Mouse (Mus musculus) midbrain, embryonic 14.5 days (tissue): Measurements from ENCODE around the gene Nek10. TPM values are rescaled to one million over a fixed set of nuclear protein-coding genes. Genes with fewer than 3 reads are reported as not detected.
"Not testable (repeated sequence)": the region's sequence is repeated elsewhere in the genome, so short reads cannot be mapped to it uniquely, and the experiment has no call there.

ENCODE experiments used
- ATAC-seq: fragments of 200-750 bp; cut with Nextera tagmentation; 2 replicates; pipeline ENCODE4 v1.8.0; 2017; ENCODE audit warnings: moderate number of reproducible peaks, moderate library complexity; ENCODE audit not compliant: low FRiP score, low TSS enrichment
- DNase-seq: peaks from one replicate; pipeline ENCODE4 v3.0.0-alpha.2; 2015
- H3K27ac ChIP-seq: fragments of 300-500 bp; sonication (generic); replicated peaks from 2 replicates; pipeline ENCODE4 v1.5.1; 2014; ENCODE audit warnings: mild to moderate bottlenecking, low read depth, low read length, moderate library complexity
- H3K27me3 ChIP-seq: fragments of 300-500 bp; sonication (generic); 2 replicates; pipeline ENCODE4 v1.6.1; 2014; ENCODE audit warnings: low read length, control low read depth, mixed read lengths; ENCODE audit not compliant: control insufficient read depth, insufficient read depth
- H3K36me3 ChIP-seq: fragments of 300-500 bp; sonication (generic); 2 replicates; pipeline ENCODE4 v1.6.1; 2014; ENCODE audit warnings: low read length, control low read depth; ENCODE audit not compliant: control insufficient read depth, insufficient read depth
- H3K4me1 ChIP-seq: fragments of 300-500 bp; sonication (generic); 2 replicates; pipeline ENCODE4 v1.6.1; 2014; ENCODE audit warnings: mild to moderate bottlenecking, antibody characterized with exemption, low read length, control low read depth; ENCODE audit not compliant: control insufficient read depth, insufficient read depth
- H3K4me2 ChIP-seq: fragments of 300-500 bp; sonication (generic); 2 replicates; pipeline ENCODE4 v1.6.1; 2014; ENCODE audit warnings: mild to moderate bottlenecking, low read length, moderate library complexity
- H3K4me3 ChIP-seq: fragments of 300-500 bp; sonication (generic); replicated peaks from 2 replicates; pipeline ENCODE4 v1.5.1; 2014; ENCODE audit warnings: low read depth, low read length
- H3K9ac ChIP-seq: fragments of 300-500 bp; sonication (generic); replicated peaks from 2 replicates; pipeline ENCODE4 v1.6.1; 2014; ENCODE audit warnings: mild to moderate bottlenecking, low read length, moderate library complexity
- H3K9me3 ChIP-seq: fragments of 300-500 bp; sonication (generic); 2 replicates; pipeline ENCODE4 v1.6.1; 2016; ENCODE audit warnings: low read length, control low read depth, mixed read lengths; ENCODE audit not compliant: control insufficient read depth
- WGBS: fragments of 180-500 bp; shearing (Covaris S2); extraction: QIAGEN DNeasy Blood & Tissue Kit; methylation state at CpG from one replicate; pipeline ENCODE4 v1.1.7; 2014; 5-methylcytosine and 5-hydroxymethylcytosine counted together
- polyA plus RNA-seq: library from polyadenylated mRNA; unstranded; fragments of >200 nt; fragmentation: Nextera tagmentation; extraction: Ambion mirVana; gene quantifications from 2 replicates; pipeline ENCODE4 v1.2.1, GENCODE M21; 2014

Nek10 gene
- polyA plus RNA-seq, 1 experiment from 2014 or later, result 0.04 TPM

DNA sequence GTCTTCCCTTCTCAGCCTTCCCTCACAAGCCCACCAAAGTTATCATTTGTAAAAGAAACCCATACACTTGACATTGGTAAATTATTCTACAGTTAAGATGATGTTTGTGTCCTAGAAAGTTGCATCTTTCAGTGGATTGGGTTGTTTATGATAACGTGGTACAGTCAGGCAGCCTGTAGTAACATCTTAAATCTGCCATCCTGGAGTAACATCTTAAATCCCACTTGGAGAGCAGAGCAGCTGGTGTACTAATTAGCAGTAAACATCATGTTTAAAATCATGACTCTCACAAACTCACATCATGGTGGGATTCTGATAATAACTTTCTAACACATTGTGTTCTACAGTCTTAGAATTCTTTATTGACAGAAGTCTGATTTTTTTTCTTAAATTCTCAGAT is 148.6 kb downstream of the Nek10 start:
- 71% methylated on average over 1 of the region's 1 CpGs for WGBS
- Histone ChIP-seq H3K36me3 (no peaks in the 10 kb centered on the region), H3K27ac (no peak overlapping the region), H3K9me3 (no peaks in the 10 kb centered on the region), H3K9ac (no peak overlapping the region), H3K4me2 (no peak overlapping the region), H3K4me3 (no peak overlapping the region), H3K4me1 (no peaks in the 10 kb centered on the region), H3K27me3 (no peaks in the 10 kb centered on the region)
- ATAC-seq, result no peak
- DNase-seq, result no peak

DNA sequence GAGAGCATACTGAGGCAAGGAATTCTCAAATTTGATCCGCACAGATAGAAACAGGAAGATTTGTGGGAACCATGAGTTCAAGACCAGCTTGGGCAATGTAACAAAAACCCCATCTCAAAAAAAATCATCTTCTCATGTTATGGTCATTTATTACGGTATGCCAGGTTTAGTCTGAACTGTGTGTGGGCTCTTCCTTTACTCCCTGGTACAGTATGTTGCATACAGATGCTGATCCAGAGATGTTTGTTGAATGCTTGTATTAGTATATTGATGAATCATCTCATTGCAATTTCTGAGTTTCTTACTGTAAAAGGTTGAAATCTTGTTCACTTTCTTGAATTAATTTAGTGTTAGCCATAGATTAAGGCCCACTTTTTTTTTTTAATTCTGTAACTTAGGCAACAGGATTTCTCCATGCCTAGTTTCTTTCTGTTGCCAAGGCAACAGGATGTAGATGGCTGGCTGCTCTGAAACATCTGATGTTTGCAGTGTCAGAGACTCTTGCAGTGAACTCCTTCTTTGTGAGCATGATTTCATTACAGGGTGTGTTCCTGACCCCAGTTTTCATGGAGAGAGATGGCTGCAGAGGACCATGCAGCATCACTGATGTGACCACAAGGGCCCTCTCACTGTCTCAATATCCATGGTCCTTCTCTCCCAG is 156.7 kb downstream of the Nek10 start:
- Histone ChIP-seq H3K27ac (peak overlapping the region; percentile 80), H3K4me2 (no peak overlapping the region), H3K9ac (no peak overlapping the region), H3K27me3 (no peaks in the 10 kb centered on the region), H3K4me3 (no peak overlapping the region), H3K9me3 (no peaks in the 10 kb centered on the region), H3K36me3 (no peaks in the 10 kb centered on the region), H3K4me1 (peaks cover 9% of the 10 kb centered on the region)
- peak; percentile 64 for ATAC-seq
- peak; percentile 75 for DNase-seq
- WGBS, result 83% methylated on average over 2 of the region's 2 CpGs

DNA sequence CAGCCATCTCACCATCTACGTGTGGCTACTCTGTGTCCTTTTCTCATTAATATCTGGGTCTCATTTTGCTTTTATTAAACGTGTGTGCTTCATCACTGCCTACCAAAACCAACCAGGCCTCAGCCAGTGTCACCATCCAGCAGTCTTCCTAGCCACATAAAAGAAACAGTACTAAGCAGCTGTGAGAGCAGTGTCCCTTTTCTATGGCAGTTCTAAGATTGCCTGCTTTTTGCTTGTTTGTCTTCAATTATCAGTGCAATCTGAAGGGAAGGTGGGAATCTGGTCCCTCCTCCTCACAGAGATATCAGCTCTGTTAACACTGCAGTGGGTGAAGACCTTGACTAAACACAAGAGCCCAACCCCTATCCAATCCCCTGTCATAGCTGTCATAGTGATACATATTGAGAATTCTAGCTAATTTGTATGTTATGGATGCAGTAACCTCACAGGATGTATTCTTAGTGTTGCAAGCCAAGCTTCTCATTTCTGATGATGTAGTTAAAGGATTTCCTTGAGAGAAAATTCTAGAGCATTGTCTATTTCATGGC is 157.3 kb downstream of the Nek10 start:
- Histone ChIP-seq H3K36me3 (no peaks in the 10 kb centered on the region), H3K27ac (peak overlapping the region; percentile 80), H3K9ac (0 out of 2 replicates have a peak overlapping the region, but pooled peaks have one; percentile 9), H3K4me2 (no peak overlapping the region), H3K27me3 (no peaks in the 10 kb centered on the region), H3K9me3 (no peaks in the 10 kb centered on the region), H3K4me1 (peaks cover 9% of the 10 kb centered on the region), H3K4me3 (no peak overlapping the region)
- ATAC-seq (peak; percentile 53; the same call in 1 of the 2 replicates), DNase-seq (no peak)
- WGBS, result 47% methylated on average over 2 of the region's 2 CpGs

DNA sequence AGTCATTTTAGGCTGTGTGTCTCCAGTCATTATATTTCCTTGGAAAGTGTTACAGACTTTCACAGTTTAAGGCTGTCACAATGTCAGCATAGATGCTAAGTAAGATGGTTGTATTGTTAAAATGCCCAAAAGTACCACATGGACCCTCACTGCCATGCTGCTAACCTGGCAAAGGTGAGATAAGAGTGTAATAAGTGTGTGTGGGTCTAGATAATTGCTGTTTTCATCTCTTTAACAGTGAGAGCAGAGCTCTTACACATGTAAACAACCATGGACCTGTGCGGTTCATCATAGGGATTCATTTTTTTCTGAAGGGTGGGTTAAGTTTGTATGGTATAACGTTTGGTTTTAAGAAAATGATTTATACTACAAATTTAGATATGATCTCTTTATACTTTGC is 167.4 kb downstream of the Nek10 start:
- no peak for DNase-seq

DNA sequence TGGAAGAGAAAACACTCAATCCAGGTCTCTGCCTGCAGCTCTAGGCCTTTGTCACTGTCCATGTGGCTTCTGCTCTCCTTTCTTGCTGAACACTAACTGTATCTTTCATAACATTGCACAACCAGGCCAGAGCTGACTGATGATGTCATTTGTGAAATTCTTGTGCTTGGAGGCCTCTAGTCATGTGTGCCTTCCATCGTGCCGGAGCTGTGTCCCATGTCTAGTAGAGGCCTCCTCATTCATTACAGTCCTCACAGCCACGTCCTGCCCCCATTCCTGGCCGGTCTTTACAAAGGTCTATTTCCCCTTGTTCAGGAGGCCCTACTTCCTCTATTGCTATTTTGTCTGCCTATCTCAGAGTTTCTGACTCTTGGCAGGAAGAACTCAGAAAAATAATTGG is 167.8 kb downstream of the Nek10 start:
- DNase-seq (no peak), ATAC-seq (no peak)
- H3K9me3 ChIP-seq, result no peaks in the 10 kb centered on the region
- no peaks in the 10 kb centered on the region for H3K27me3 ChIP-seq
- no peak overlapping the region for H3K27ac ChIP-seq
- H3K4me2 ChIP-seq, result no peak overlapping the region
- no peaks in the 10 kb centered on the region for H3K36me3 ChIP-seq
- H3K4me1 ChIP-seq, result no peaks in the 10 kb centered on the region
- H3K9ac ChIP-seq, result no peak overlapping the region
- H3K4me3 ChIP-seq, result no peak overlapping the region
- WGBS, result 76% methylated on average over 4 of the region's 4 CpGs

More for the DNA sequence above, 167.4 kb downstream of the Nek10 start:
- Histone ChIP-seq H3K4me3 (no peak overlapping the region), H3K27ac (no peak overlapping the region), H3K36me3 (no peaks in the 10 kb centered on the region), H3K9ac (no peak overlapping the region), H3K4me2 (no peak overlapping the region), H3K27me3 (no peaks in the 10 kb centered on the region), H3K9me3 (no peaks in the 10 kb centered on the region), H3K4me1 (no peaks in the 10 kb centered on the region)
- no peak for ATAC-seq
- 78% methylated on average over 2 of the region's 2 CpGs for WGBS

DNA sequence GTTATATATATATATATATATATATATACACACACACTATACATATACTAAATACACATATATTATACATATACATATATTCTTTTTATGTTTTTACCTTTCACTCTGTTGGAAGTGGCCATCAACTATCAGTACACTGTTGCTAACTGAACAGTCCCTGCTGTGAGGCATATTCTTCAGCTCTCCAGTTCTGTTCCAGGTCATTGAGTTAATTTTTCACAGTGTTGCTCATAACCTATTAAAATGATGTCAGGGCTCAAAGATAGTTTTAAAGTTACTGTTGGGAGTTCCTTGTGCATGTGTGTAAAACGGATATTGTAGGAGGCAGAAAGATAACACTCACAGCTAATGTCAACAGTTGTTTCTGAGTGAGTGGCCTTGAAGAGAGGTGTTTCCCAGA is 170.9 kb downstream of the Nek10 start:
- Histone ChIP-seq H3K4me1 (no peaks in the 10 kb centered on the region), H3K27me3 (no peaks in the 10 kb centered on the region), H3K27ac (no peak overlapping the region), H3K36me3 (no peaks in the 10 kb centered on the region), H3K9ac (no peak overlapping the region), H3K4me2 (no peak overlapping the region), H3K9me3 (no peaks in the 10 kb centered on the region), H3K4me3 (no peak overlapping the region)
- DNase-seq (no peak), ATAC-seq (no peak)
- WGBS, result 75% methylated on average over 1 of the region's 1 CpGs

DNA sequence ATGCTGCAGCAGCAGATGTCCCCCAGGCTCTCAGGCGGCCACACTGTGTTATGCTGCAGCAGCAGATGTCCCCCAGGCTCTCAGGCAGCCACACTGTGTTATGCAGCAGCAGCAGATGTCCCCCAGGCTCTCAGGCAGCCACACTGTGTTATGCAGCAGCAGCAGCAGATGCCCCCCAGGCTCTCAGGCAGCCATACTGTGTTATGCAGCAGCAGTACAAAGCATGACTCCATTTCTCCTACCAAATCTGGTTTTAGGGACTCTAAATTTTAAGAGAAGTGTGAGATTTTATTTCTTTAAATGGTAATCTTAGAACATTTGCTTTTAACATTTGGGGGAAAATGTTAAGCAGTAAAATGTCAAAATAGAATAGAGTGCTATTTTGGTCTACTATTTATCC is 180.9 kb downstream of the Nek10 start:
- not testable (repeated sequence) for H3K4me1 ChIP-seq, H3K4me2 ChIP-seq, H3K4me3 ChIP-seq, H3K27me3 ChIP-seq, H3K36me3 ChIP-seq, ATAC-seq, H3K9me3 ChIP-seq, H3K27ac ChIP-seq, H3K9ac ChIP-seq, DNase-seq
- WGBS, result 15% methylated on average over 1 of the region's 1 CpGs

DNA sequence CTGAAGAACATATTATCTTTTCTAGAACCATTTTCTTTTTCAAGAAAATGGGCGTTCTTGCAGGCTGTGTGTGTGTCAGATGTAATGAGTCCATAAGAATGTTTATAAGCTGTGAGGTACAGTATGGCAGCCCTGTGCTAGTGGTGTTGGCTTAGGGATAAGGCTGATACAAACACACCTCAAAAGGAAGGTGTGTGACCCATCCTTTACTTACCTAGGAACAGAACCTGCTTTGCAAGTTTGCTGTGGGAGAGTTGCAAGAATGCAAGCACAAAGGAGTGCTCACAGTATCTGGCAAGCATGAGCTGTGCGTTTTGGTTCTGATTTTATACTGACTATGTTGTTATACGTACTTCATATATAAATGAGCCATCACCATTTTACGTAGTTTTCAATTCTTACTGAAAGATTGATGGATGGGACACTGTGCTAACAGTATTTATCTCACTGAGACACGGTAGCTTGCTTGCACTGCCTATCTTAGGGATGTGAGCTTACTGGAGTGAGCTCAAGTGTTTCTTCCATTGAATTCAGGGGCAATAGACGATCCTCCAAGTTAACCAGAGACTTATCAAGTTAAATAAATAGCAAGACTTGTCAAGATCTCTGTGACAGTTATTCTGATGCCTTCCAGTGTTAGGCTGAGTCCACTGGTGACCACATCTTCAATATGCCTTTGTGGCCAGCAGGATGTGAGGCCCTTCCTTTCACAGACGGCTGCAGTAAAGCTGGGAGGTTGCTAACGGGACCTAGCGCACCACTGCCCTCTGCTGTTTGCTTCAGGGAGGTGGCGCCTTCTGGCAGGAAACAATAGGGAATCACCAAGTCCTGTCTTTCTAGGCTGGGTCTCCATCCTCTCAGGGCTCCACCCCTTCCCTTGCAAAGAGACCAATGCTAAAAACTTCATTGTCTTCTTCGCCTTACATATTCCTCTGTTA is 181.8 kb downstream of the Nek10 start:
- no peaks in the 10 kb centered on the region for H3K9me3 ChIP-seq
- H3K4me3 ChIP-seq, result no peak overlapping the region
- ATAC-seq (peak; percentile 75), DNase-seq (peak; percentile 89)
- H3K4me1 ChIP-seq, result no peaks in the 10 kb centered on the region
- no peak overlapping the region for H3K9ac ChIP-seq
- H3K36me3 ChIP-seq, result no peaks in the 10 kb centered on the region
- no peaks in the 10 kb centered on the region for H3K27me3 ChIP-seq
- WGBS, result 44% methylated on average over 11 of the region's 11 CpGs
- H3K27ac ChIP-seq, result no peak overlapping the region
- H3K4me2 ChIP-seq, result no peak overlapping the region
